Mouse (Mus musculus): ENCODE results near the gene Cdc42se2.

GRCm38 (mm10) chr11:54812314-54812713, 24.8 kb upstream of the Cdc42se2 start:
- TF ChIP-seq CTCF (IDR thresholded peaks at IDR 0.05; ENCODE audit: borderline replicate concordance, control insufficient read depth, extremely low read depth, insufficient read depth, low read length, poor library complexity) (no peak), POLR2A (IDR thresholded peaks at IDR 0.05; ENCODE audit: control insufficient read depth, extremely low read depth, insufficient read depth, low read length, poor library complexity) (no peak)

Measured in thymus, adult 2 months (tissue).